Comparison of ENCODE assay signal across 8 mouse cellular contexts in the genomic region with DNA sequence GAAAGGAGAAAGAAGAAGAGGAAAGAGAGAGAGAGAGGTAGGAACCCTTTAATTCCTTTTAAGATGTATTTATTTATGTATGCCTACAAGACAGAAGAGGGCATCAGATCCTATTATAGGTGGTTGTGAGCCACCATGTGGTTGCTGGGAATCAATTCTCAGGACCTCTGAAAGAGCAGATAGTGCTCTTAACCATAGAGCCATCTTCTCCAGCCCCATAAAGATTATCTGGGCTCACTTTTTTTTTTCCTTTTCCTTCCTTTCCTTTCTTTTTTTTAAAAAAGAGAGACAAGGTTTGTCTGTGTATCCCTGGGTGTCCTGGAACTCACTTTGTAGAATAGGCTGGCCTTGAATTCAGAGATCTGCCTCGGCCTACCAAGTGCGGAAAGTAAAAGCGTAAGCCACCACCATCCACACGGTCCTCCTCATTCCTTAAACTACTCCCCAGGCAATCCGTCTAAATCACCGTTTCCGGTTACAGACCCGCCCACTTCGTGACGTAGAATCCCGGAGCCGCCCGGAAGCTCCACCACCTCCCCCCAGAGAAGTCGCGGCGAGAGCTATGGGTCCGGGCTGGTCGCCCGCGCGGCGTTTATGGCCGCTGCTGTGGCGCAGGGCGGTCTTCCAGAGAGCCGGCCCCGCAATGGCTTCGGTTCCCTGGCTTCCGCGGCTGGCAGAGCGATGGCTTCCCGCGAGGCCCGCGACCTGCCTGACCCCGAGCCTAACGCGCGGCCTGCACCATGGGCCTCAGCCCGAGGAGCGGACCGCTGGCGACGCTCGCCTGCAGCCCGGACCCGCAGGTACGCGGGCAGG. TPM values are rescaled to one million over a fixed set of nuclear protein-coding genes. Genes with fewer than 3 reads are reported as not detected.
A peak's percentile ranks its signal among the peaks of the same experiment; 100 is the strongest.
DNase-seq lines count a peak whose midpoint lies in the region; ATAC-seq lines count a peak whose summit lies in the region.

A gene (plus strand): TSS at position 492 of the 813 bp plus-strand sequence.

- H3K9me3 ChIP-seq in forebrain, embryonic 14.5 days (replicated peaks; ENCODE audit: control insufficient read depth, low read length): no peaks in the 10 kb centered on the region
- no peaks in the 10 kb centered on the region for H3K9me3 ChIP-seq in neural tube, embryonic 15.5 days (replicated peaks)

- under 1% methylated on average over 49 of the region's 49 CpGs for WGBS in forebrain, embryonic 14.5 days
- 1% methylated on average over 49 of the region's 49 CpGs for WGBS in neural tube, embryonic 15.5 days

- peak; percentile 98 for ATAC-seq in forebrain, embryonic 14.5 days
- ATAC-seq in neural tube, embryonic 15.5 days (ENCODE audit: low FRiP score): peak; percentile 99

- intact Hi-C loops in heart, postnatal 14 days (cut with DNase I): loop anchor here (5.0 kb wide), 1 partner anchor 139 kb away; a partner anchor contains a TSS

- no peaks in the 10 kb centered on the region for H3K27me3 ChIP-seq in forebrain, embryonic 14.5 days (replicated peaks; ENCODE audit: control insufficient read depth, insufficient read depth, low read length)
- no peaks in the 10 kb centered on the region for H3K27me3 ChIP-seq in neural tube, embryonic 15.5 days (replicated peaks)

- H3K36me3 ChIP-seq in forebrain, embryonic 14.5 days (ENCODE audit: control insufficient read depth, insufficient read depth, low read length): no peaks in the 10 kb centered on the region
- no peaks in the 10 kb centered on the region for H3K36me3 ChIP-seq in neural tube, embryonic 15.5 days

- peak; percentile 95 for DNase-seq in ES-CJ7 (ENCODE audit: low read depth, low spot score)
- peak; percentile 91 for DNase-seq in cerebellum, adult 11 months
- peak; percentile 97 for DNase-seq in forebrain, embryonic 14.5 days (ENCODE audit: low spot score)
- peak; percentile 93 to 97 for DNase-seq in heart, postnatal 14 days
- DNase-seq in layer of hippocampus, adult 11-12 months (ENCODE audit: low spot score): peak; percentile 95
- DNase-seq in lung, adult 18-20 months: peak; percentile 96
- DNase-seq in testis, postnatal 14 days (ENCODE audit: low spot score): peak; percentile 94

- H3K27ac ChIP-seq in forebrain, embryonic 14.5 days (ENCODE audit: low read depth, low read length): peak within 1 kb of the TSS; percentile 71
- peak within 1 kb of the TSS; percentile 78 for H3K27ac ChIP-seq in neural tube, embryonic 15.5 days (replicated peaks)

- peaks cover 7% of the 10 kb centered on the region for H3K4me1 ChIP-seq in forebrain, embryonic 14.5 days (ENCODE audit: control insufficient read depth, insufficient read depth, low read length)
- H3K4me1 ChIP-seq in neural tube, embryonic 15.5 days: peaks cover 33% of the 10 kb centered on the region

- H3K4me2 ChIP-seq in forebrain, embryonic 14.5 days (ENCODE audit: low read length): peak within 1 kb of the TSS; percentile 89
- H3K4me2 ChIP-seq in neural tube, embryonic 15.5 days: peak within 1 kb of the TSS; percentile 77

- peak within 1 kb of the TSS; percentile 95 for H3K9ac ChIP-seq in forebrain, embryonic 14.5 days (ENCODE audit: low read length)
- H3K9ac ChIP-seq in neural tube, embryonic 15.5 days (replicated peaks): peak within 1 kb of the TSS; percentile 75

- peak within 1 kb of the TSS; percentile 99 for H3K4me3 ChIP-seq in forebrain, embryonic 14.5 days (ENCODE audit: low read depth, low read length)
- peak within 1 kb of the TSS; percentile 70 for H3K4me3 ChIP-seq in neural tube, embryonic 15.5 days (replicated peaks)

RNA-seq across cellular contexts. Expression of the gene that starts here (rescaled TPM):
- 54.7 and 65.0 TPM in 2 replicates for polyA plus RNA-seq in forebrain, embryonic 14.5 days (2014; fragmentation: Nextera tagmentation; extraction: Ambion mirVana)
- total RNA-seq in heart, postnatal 14 days (2021): 10 to 100 TPM; 36.7 to 40.0 TPM
- 66.1 and 66.4 TPM in 2 replicates for polyA plus RNA-seq in neural tube, embryonic 15.5 days (2015; fragmentation: Nextera tagmentation; extraction: Ambion mirVana)

Comparison
In these comparisons a context has a peak if more than half of its experiments do, and no peak if none do; other contexts are left out.
1. Peak in every context shown above with its lines: DNase-seq, ATAC-seq, H3K4me3 ChIP-seq and H3K27ac ChIP-seq.